Mouse (Mus musculus) small intestine, adult 2 months (tissue): Measurements from ENCODE around the gene Pla2g2e. TPM values are rescaled to one million over a fixed set of nuclear protein-coding genes. Genes with fewer than 3 reads are reported as not detected.
A peak's percentile ranks its signal among the peaks of the same experiment; 100 is the strongest.

Source experiments
- H3K27ac ChIP-seq: fragments of 200-500 bp; 2 replicates; pipeline ENCODE4 v1.5.1; 2012; ENCODE audit warnings: low read depth, low read length, control low read depth, inconsistent platforms; ENCODE audit not compliant: insufficient read depth
- H3K27me3 ChIP-seq: fragments of 200-500 bp; 2 replicates; pipeline ENCODE4 v1.6.1; 2012; ENCODE audit warnings: mild to moderate bottlenecking, moderate library complexity, low read length, inconsistent platforms; ENCODE audit not compliant: control insufficient read depth, insufficient read depth
- H3K36me3 ChIP-seq: fragments of 200-500 bp; 2 replicates; pipeline ENCODE4 v1.6.1; 2012; ENCODE audit warnings: mild to moderate bottlenecking, low read length, control low read depth, inconsistent platforms; ENCODE audit not compliant: control insufficient read depth, insufficient read depth
- H3K4me1 ChIP-seq: fragments of 200-500 bp; 2 replicates; pipeline ENCODE4 v1.6.1; 2012; ENCODE audit warnings: low read length, inconsistent platforms, mixed read lengths; ENCODE audit not compliant: control insufficient read depth, insufficient read depth, insufficient read length
- H3K4me3 ChIP-seq: fragments of 200-500 bp; 2 replicates; pipeline ENCODE4 v1.5.1; 2012; ENCODE audit warnings: low read depth, mild to moderate bottlenecking, control low read depth, inconsistent platforms, low read length, moderate library complexity
- CTCF ChIP-seq: fragments of 200-500 bp; IDR thresholded peaks from 2 replicates; pipeline ENCODE4 v1.5.1; 2012; ENCODE audit warnings: low read depth, mild to moderate bottlenecking, control low read depth, inconsistent platforms, low read length, moderate library complexity, mixed read lengths; ENCODE audit not compliant: insufficient replicate concordance, insufficient read length; ENCODE audit errors: extremely low read depth
- POLR2A ChIP-seq: fragments of 200-500 bp; IDR thresholded peaks from 2 replicates; pipeline ENCODE4 v1.6.1; 2012; ENCODE audit warnings: low read depth, mild to moderate bottlenecking, control low read depth, inconsistent platforms, low read length, moderate library complexity
- WGBS: fragments of 180-500 bp; shearing (Covaris S2); methylation state at CpG from one replicate; pipeline ENCODE4 v1.1.7; 2018; 5-methylcytosine and 5-hydroxymethylcytosine counted together
- polyA plus RNA-seq: library from polyadenylated mRNA; depleted of rRNA; stranded (reverse); fragments of >200 nt; gene quantifications from 2 replicates; pipeline ENCODE4 v1.2.3, GENCODE M21; 2012

Gene Pla2g2e
- polyA plus RNA-seq, 1 experiment: 0.16 TPM

DNA sequence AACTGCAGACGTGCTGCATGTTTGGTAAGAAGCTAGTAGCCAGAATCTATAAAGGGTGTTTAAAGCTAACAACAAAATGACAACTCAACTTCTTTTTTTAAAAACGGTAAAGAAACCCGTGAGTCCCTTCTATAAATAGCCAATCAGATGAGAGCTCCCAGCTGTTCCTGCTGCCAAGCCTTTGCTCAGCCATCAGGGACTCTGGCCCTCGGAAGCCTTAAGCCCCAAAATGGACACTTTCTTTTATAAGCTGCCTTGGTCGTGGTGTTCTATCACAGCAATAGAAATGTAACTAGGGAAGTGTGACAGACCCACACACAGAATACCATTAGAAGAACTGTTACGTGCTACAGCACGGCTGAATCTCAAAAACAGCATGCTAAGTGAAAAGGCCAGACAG lies 21.6 kb downstream of the Pla2g2e start:
- H3K4me1 ChIP-seq: no peaks in the 10 kb centered on the region
- no peak for TF ChIP-seq CTCF
- TF ChIP-seq POLR2A: no peak
- no peak overlapping the region for H3K4me3 ChIP-seq
- no peaks in the 10 kb centered on the region for H3K27me3 ChIP-seq
- peaks cover 74% of the 10 kb centered on the region for H3K36me3 ChIP-seq
- no peak overlapping the region for H3K27ac ChIP-seq
- 81% methylated on average over 7 of the region's 7 CpGs for WGBS

GRCm38 (mm10) chr4:138905624-138906337 lies 28.0 kb downstream of the Pla2g2e start:
- no peak overlapping the region for H3K4me3 ChIP-seq
- WGBS: 84% methylated on average over 18 of the region's 18 CpGs
- no peak for TF ChIP-seq CTCF
- H3K27me3 ChIP-seq: no peaks in the 10 kb centered on the region
- peaks cover 5% of the 10 kb centered on the region for H3K4me1 ChIP-seq
- no peak overlapping the region for H3K27ac ChIP-seq
- H3K36me3 ChIP-seq: peaks cover 54% of the 10 kb centered on the region

DNA sequence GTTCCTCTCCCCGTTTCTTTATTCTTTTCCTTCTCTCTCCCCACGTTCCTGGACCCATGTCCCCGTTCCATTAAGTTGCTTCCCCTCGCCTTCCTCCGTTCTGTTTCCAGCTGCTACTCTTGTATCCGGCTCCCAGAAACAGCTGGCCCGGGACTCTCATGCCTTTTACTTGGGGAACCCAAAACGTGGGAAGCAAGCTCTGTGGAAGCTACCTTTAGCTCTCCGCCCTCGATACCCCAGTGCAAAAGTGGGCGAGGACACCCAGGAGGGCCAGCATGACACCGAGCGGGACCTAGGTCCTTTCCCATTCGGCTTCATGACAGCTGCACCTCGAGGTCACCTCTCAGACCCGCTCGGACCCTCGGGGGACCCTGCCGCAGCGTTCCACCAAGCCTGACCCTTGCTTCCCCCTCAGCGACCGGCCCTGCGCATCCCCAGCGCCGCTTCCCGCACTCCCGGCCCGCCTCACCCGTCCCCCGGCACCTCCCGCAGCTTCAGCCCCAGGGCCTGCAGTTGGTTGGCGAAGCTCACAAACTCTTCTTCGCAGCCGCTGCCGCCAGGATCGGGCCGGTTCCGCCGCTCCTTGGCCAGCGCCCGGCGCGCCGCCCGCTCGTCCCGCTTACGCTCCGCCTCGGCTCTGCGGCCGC lies 35.5 kb downstream of the Pla2g2e start:
- WGBS: under 1% methylated on average over 52 of the region's 52 CpGs

DNA sequence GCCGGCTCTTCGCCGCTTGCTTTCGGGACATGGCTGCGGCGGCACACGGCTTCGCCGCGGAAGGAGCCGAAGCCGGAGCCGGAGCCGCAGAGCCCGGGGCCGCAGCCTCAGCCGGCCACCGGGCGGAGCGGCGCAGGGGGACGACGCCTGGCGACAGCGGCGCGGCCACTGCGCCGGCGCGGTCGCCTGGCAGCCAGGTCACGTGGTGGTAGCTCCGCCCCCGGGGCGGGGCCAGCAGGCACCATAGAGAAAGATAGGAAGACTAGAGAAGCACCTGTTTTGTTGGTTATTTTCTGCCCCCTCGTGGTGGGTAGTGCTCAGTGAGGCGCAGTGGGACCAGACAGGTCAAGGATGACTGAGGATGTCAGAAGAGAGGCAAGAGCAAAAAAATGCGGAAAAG lies 36.1 kb downstream of the Pla2g2e start, which contains the start of gene Otud3:
Otud3 (minus strand) TSS at position 149 of the 400 bp plus-strand sequence.
- under 1% methylated on average over 39 of the region's 39 CpGs for WGBS
- Histone ChIP-seq H3K36me3 (peaks cover 10% of the 10 kb centered on the region), H3K27me3 (no peaks in the 10 kb centered on the region), H3K27ac (peak within 1 kb of the TSS; percentile 42), H3K4me3 (peak within 1 kb of the TSS; percentile 96), H3K4me1 (no peaks in the 10 kb centered on the region; the same call in 1 of the 2 replicates)
- TF ChIP-seq POLR2A (peak; percentile 79), CTCF (peak; percentile 77; the same call in 1 of the 2 replicates)

More for the DNA sequence above, 35.5 kb downstream of the Pla2g2e start:
- TF ChIP-seq CTCF (no peak), POLR2A (no peak)
- peak overlapping the region; percentile 96 for H3K4me3 ChIP-seq
- H3K36me3 ChIP-seq: peaks cover 10% of the 10 kb centered on the region
- no peaks in the 10 kb centered on the region; the same call in 1 of the 2 replicates for H3K4me1 ChIP-seq
- peak overlapping the region; percentile 42 for H3K27ac ChIP-seq
- no peaks in the 10 kb centered on the region for H3K27me3 ChIP-seq

GRCm38 (mm10) chr4:138917282-138917681 lies 39.5 kb downstream of the Pla2g2e start:
- H3K36me3 ChIP-seq: no peaks in the 10 kb centered on the region
- 87% methylated on average over 9 of the region's 9 CpGs for WGBS
- no peak overlapping the region for H3K27ac ChIP-seq
- no peak overlapping the region for H3K4me3 ChIP-seq
- H3K27me3 ChIP-seq: no peaks in the 10 kb centered on the region
- TF ChIP-seq POLR2A (no peak), CTCF (peak; percentile 35; the same call in 1 of the 2 replicates)
- peaks cover 1% of the 10 kb centered on the region; the same call in 1 of the 2 replicates for H3K4me1 ChIP-seq

GRCm38 (mm10) chr4:138921254-138922130 lies 43.8 kb downstream of the Pla2g2e start:
- 38% methylated on average over 20 of the region's 20 CpGs for WGBS
- peaks cover 6% of the 10 kb centered on the region for H3K4me1 ChIP-seq
- H3K27me3 ChIP-seq: no peaks in the 10 kb centered on the region
- H3K4me3 ChIP-seq: no peak overlapping the region
- H3K36me3 ChIP-seq: no peaks in the 10 kb centered on the region
- peak; percentile 8; the same call in 1 of the 2 replicates for TF ChIP-seq CTCF
- TF ChIP-seq POLR2A: no peak
- H3K27ac ChIP-seq: no peak overlapping the region
